Mouse (Mus musculus) CH12.LX (cell line): ENCODE data around the gene Fcf1. TPM values are rescaled to one million over a fixed set of nuclear protein-coding genes. Genes with fewer than 3 reads are reported as not detected.

Source experiments
- DNase-seq: peaks from one replicate; pipeline ENCODE4 v3.0.0-alpha.2; 2013; ENCODE audit errors: extremely low read depth
- H3K27ac ChIP-seq: 2 replicates; pipeline ENCODE4 v1.5.1; 2012; ENCODE audit warnings: low read depth, mild to moderate bottlenecking, control low read depth, moderate library complexity; ENCODE audit not compliant: insufficient read depth
- H3K27me3 ChIP-seq: replicated peaks from 2 replicates; pipeline ENCODE3; 2012; ENCODE audit warnings: inconsistent platforms
- H3K36me3 ChIP-seq, 2 experiments: replicated peaks in 1 of 2; 2 replicates each; pipeline versions ENCODE3 to v1.6.1; 2012; ENCODE audit warnings: inconsistent platforms in 1 of 2, low read length in 1 of 2, mild to moderate bottlenecking in 1 of 2, mixed read lengths in 1 of 2, moderate library complexity in 1 of 2; ENCODE audit not compliant: control insufficient read depth in 1 of 2, insufficient read depth in 1 of 2
- H3K4me1 ChIP-seq, 2 experiments: 2 replicates each; pipeline ENCODE4 v1.6.1; 2012; ENCODE audit warnings: inconsistent platforms in 1 of 2, moderate library complexity in 1 of 2; ENCODE audit not compliant: insufficient read depth in 2 of 2, control insufficient read depth in 1 of 2
- H3K4me2 ChIP-seq: 2 replicates; pipeline ENCODE4 v1.6.1; 2012; ENCODE audit warnings: low read depth, mild to moderate bottlenecking, control low read depth; ENCODE audit not compliant: poor library complexity, insufficient read depth, severe bottlenecking
- H3K4me3 ChIP-seq, 3 experiments: fragments of 150-350 bp in 1 of 3; sonication (generic) in 1 of 3; replicated peaks in 1 of 3; 2 replicates each; pipeline versions ENCODE3 to v1.5.1; 2011 to 2012; ENCODE audit warnings: low read depth in 2 of 3, low read length in 2 of 3, mild to moderate bottlenecking in 2 of 3, moderate library complexity in 2 of 3, control low read depth in 1 of 3, improper control_type of control experiment in 1 of 3, inconsistent platforms in 1 of 3, mixed read lengths in 1 of 3; ENCODE audit not compliant: poor library complexity in 1 of 3
- H3K79me2 ChIP-seq: replicated peaks from 2 replicates; pipeline ENCODE4 v1.6.1; 2012; ENCODE audit warnings: mild to moderate bottlenecking, moderate library complexity; ENCODE audit not compliant: control insufficient read depth, poor library complexity, insufficient read depth, severe bottlenecking; ENCODE audit errors: extremely low read depth
- H3K9ac ChIP-seq: 2 replicates; pipeline ENCODE4 v1.6.1; 2012; ENCODE audit warnings: low read depth, mild to moderate bottlenecking, control low read depth, moderate library complexity; ENCODE audit not compliant: insufficient read depth
- H3K9me3 ChIP-seq: replicated peaks from 2 replicates; pipeline ENCODE3; 2012; ENCODE audit warnings: low read length, inconsistent platforms, mixed read lengths
- CHD1 ChIP-seq: IDR thresholded peaks from 2 replicates; pipeline ENCODE4 v1.6.1; 2012; ENCODE audit warnings: low read depth, low read length, improper control_type of control experiment, inconsistent platforms
- CHD2 ChIP-seq: IDR thresholded peaks from 2 replicates; pipeline ENCODE4 v1.6.1; 2011; ENCODE audit warnings: low read length, improper control_type of control experiment
- ELF1 ChIP-seq: IDR thresholded peaks from 2 replicates; pipeline ENCODE4 v1.6.1; 2014; ENCODE audit warnings: low read depth, mild to moderate bottlenecking, inconsistent platforms, low read length, improper control_type of control experiment
- EP300 ChIP-seq: IDR thresholded peaks from 2 replicates; pipeline ENCODE4 v1.6.1; 2011; ENCODE audit warnings: low read length, improper control_type of control experiment
- ETS1 ChIP-seq: conservative IDR thresholded peaks from 2 replicates; pipeline ENCODE4 v1.6.1; 2012; ENCODE audit warnings: low read depth, mild to moderate bottlenecking, inconsistent platforms, low read length, improper control_type of control experiment, moderate library complexity
- GABPA ChIP-seq: IDR thresholded peaks from 2 replicates; pipeline ENCODE4 v1.6.1; 2012; ENCODE audit warnings: low read depth, low read length, improper control_type of control experiment, inconsistent platforms; ENCODE audit not compliant: insufficient replicate concordance
- HCFC1 ChIP-seq: IDR thresholded peaks from 2 replicates; pipeline ENCODE4 v1.6.1; 2012; ENCODE audit warnings: low read depth, mild to moderate bottlenecking, inconsistent platforms, low read length, improper control_type of control experiment
- IRF4 ChIP-seq: IDR thresholded peaks from 2 replicates; pipeline ENCODE4 v1.6.1; 2014; ENCODE audit warnings: low read depth, mild to moderate bottlenecking, inconsistent platforms, low read length, improper control_type of control experiment
- JUN ChIP-seq: IDR thresholded peaks from 2 replicates; pipeline ENCODE4 v1.6.1; 2011; ENCODE audit warnings: low read depth, mild to moderate bottlenecking, low read length, improper control_type of control experiment, moderate library complexity; ENCODE audit not compliant: insufficient read depth
- KAT2A ChIP-seq: IDR thresholded peaks from 2 replicates; pipeline ENCODE4 v1.6.1; 2012; ENCODE audit warnings: low read length, improper control_type of control experiment, inconsistent platforms; ENCODE audit not compliant: insufficient replicate concordance
- MAFK ChIP-seq: IDR thresholded peaks from 2 replicates; pipeline ENCODE4 v1.6.1; 2011; ENCODE audit warnings: low read length, improper control_type of control experiment; ENCODE audit not compliant: insufficient replicate concordance
- MAX ChIP-seq: IDR thresholded peaks from 2 replicates; pipeline ENCODE4 v1.6.1; 2011; ENCODE audit warnings: low read length, improper control_type of control experiment
- MAZ ChIP-seq: IDR thresholded peaks from 2 replicates; pipeline ENCODE4 v1.6.1; 2012; ENCODE audit warnings: low read depth, mild to moderate bottlenecking, inconsistent platforms, low read length, improper control_type of control experiment, moderate library complexity
- MEF2A ChIP-seq: IDR thresholded peaks from 2 replicates; pipeline ENCODE4 v1.6.1; 2014; ENCODE audit warnings: low read depth, mild to moderate bottlenecking, inconsistent platforms, low read length, improper control_type of control experiment, borderline replicate concordance
- MXI1 ChIP-seq: IDR thresholded peaks from 2 replicates; pipeline ENCODE4 v1.6.1; 2011; ENCODE audit warnings: mild to moderate bottlenecking, low read depth, low read length, improper control_type of control experiment
- MYC ChIP-seq: IDR thresholded peaks from 2 replicates; pipeline ENCODE4 v1.6.1; 2011; ENCODE audit warnings: low read depth, mild to moderate bottlenecking, improper control_type of control experiment, low read length
- NELFE ChIP-seq: IDR thresholded peaks from 2 replicates; pipeline ENCODE4 v1.6.1; 2011; ENCODE audit warnings: low read depth, low read length, improper control_type of control experiment
- NRF1 ChIP-seq: IDR thresholded peaks from 2 replicates; pipeline ENCODE4 v1.6.1; 2014; ENCODE audit warnings: low read depth, mild to moderate bottlenecking, inconsistent platforms, low read length, improper control_type of control experiment, moderate library complexity
- PAX5 ChIP-seq: IDR thresholded peaks from 2 replicates; pipeline ENCODE4 v1.6.1; 2012; ENCODE audit warnings: low read length, inconsistent platforms, mixed read lengths
- POLR2A ChIP-seq: IDR thresholded peaks from 2 replicates; pipeline ENCODE4 v1.6.1; 2011; ENCODE audit warnings: low read depth, mild to moderate bottlenecking, improper control_type of control experiment, low read length
- RAD21 ChIP-seq: IDR thresholded peaks from 2 replicates; pipeline ENCODE4 v1.6.1; 2011; ENCODE audit warnings: low read depth, mild to moderate bottlenecking, low read length, improper control_type of control experiment, moderate library complexity
- RCOR1 ChIP-seq: conservative IDR thresholded peaks from 2 replicates; pipeline ENCODE4 v1.6.1; 2012; ENCODE audit warnings: low read depth, mild to moderate bottlenecking, inconsistent platforms, low read length, improper control_type of control experiment
- SIN3A ChIP-seq: IDR thresholded peaks from 2 replicates; pipeline ENCODE4 v1.6.1; 2012; ENCODE audit warnings: low read length, improper control_type of control experiment, inconsistent platforms
- TBP ChIP-seq: conservative IDR thresholded peaks from 2 replicates; pipeline ENCODE4 v1.6.1; 2011; ENCODE audit warnings: low read depth, low read length, improper control_type of control experiment
- UBTF ChIP-seq: IDR thresholded peaks from 2 replicates; pipeline ENCODE4 v1.6.1; 2012; ENCODE audit warnings: low read depth, mild to moderate bottlenecking, inconsistent platforms, low read length, improper control_type of control experiment, moderate library complexity
- USF2 ChIP-seq: conservative IDR thresholded peaks from 2 replicates; pipeline ENCODE4 v1.6.1; 2011; ENCODE audit warnings: low read depth, low read length, improper control_type of control experiment
- ZC3H11A ChIP-seq: IDR thresholded peaks from 2 replicates; pipeline ENCODE4 v1.6.1; 2012; ENCODE audit warnings: low read depth, mild to moderate bottlenecking, inconsistent platforms, low read length, improper control_type of control experiment
- ZKSCAN1 ChIP-seq: IDR thresholded peaks from 2 replicates; pipeline ENCODE4 v1.6.1; 2012; ENCODE audit warnings: low read depth, inconsistent platforms, low read length, improper control_type of control experiment, borderline replicate concordance
- ZMIZ1 ChIP-seq: IDR thresholded peaks from 2 replicates; pipeline ENCODE4 v1.6.1; 2012; ENCODE audit warnings: low read depth, mild to moderate bottlenecking, inconsistent platforms, low read length, improper control_type of control experiment
- ZNF384 ChIP-seq: IDR thresholded peaks from 2 replicates; pipeline ENCODE4 v1.6.1; 2012; ENCODE audit warnings: low read depth, low read length, improper control_type of control experiment, inconsistent platforms
- dilution Hi-C: fragments of 300-500 bp; cut with MboI; formaldehyde crosslinking; loops from 2 replicates; pipeline ENCODE4 v1.14.3; 2020; ENCODE audit warnings: low sequenced_read_pairs; ENCODE audit not compliant: extremely low pct_unique_long_range_greater_than_20kb, extremely low pct_ligation_motif_present
- in situ Hi-C: fragments of 300-500 bp; cut with MboI; formaldehyde crosslinking; loops from 3 replicates; pipeline ENCODE4 v1.14.3; 2019; ENCODE audit warnings: low sequenced_read_pairs, low pct_ligation_motif_present, low pct_unique_long_range_greater_than_20kb, mixed read lengths
- polyA plus RNA-seq: library from polyadenylated mRNA; unstranded; fragments of >175 nt; gene quantifications from 2 replicates; pipeline ENCODE4 v1.2.1, GENCODE M21; 2012; ENCODE audit warnings: low read depth; ENCODE audit not compliant: insufficient read length
- total RNA-seq, 2 experiments: library from RNA; depleted of rRNA; stranded (reverse); fragments of 300-350 nt in 1 of 2; fragments of >200 nt in 1 of 2; gene quantifications; 2 replicates each; pipeline ENCODE4 v1.2.3; 2012 to 2014

Gene Fcf1
- total and polyA plus RNA-seq, 3 experiments = 152 to 273 (median 265) TPM

- Histone ChIP-seq H3K27ac (no peak overlapping the region), H3K4me3 (peak overlapping the region in 1 of 3 experiments; percentile 72), H3K9ac (peak overlapping the region; percentile 79), H3K27me3 (no peaks in the 10 kb centered on the region), H3K79me2 (peaks cover 36% of the 10 kb centered on the region), H3K4me1 (peaks cover 0 to 10% of the 10 kb centered on the region in 2 experiments; a peak in 2 of 4 replicates), H3K4me2 (peak overlapping the region; percentile 82), H3K36me3 (peaks cover 0 to 4% of the 10 kb centered on the region in 2 experiments), H3K9me3 (peaks cover 3% of the 10 kb centered on the region)
- in situ Hi-C loops (loop anchor here (25.0 kb wide), 1 partner anchor 183 kb away; no protein-coding TSS in a partner anchor), dilution Hi-C loops (no loop called here)
- no peak for DNase-seq
- no peak for TF ChIP-seq ZMIZ1
- TF ChIP-seq ELF1 = no peak
- TF ChIP-seq ETS1 = no peak
- peak; percentile 55 for TF ChIP-seq ZNF384
- TF ChIP-seq HCFC1 = no peak
- TF ChIP-seq NRF1 = no peak
Measured at GRCm38 (mm10) chr12:84995112-84995761, 24.5 kb downstream of the Fcf1 start.

- dilution Hi-C loops = no loop called here
- Histone ChIP-seq H3K4me3 (peak within 1 kb of the TSS; percentile 72 to 92 (median 91)), H3K79me2 (peaks cover 41% of the 10 kb centered on the region), H3K9me3 (peaks cover 3% of the 10 kb centered on the region), H3K36me3 (peaks cover 0 to 8% of the 10 kb centered on the region in 2 experiments), H3K4me2 (peak within 1 kb of the TSS; percentile 84), H3K27ac (no peak within 1 kb of the TSS), H3K27me3 (no peaks in the 10 kb centered on the region), H3K4me1 (peaks cover 0 to 13% of the 10 kb centered on the region in 2 experiments; a peak in 2 of 4 replicates), H3K9ac (peak within 1 kb of the TSS; percentile 87)
- DNase-seq = peak; percentile 99
- in situ Hi-C loops = loop anchor here (25.0 kb wide), 1 partner anchor 184 kb away; no protein-coding TSS in a partner anchor
- TF ChIP-seq POLR2A (peak; percentile 94), MAFK (no peak), RCOR1 (no peak), NELFE (peak; percentile 92), JUN (no peak), MYC (no peak), ZMIZ1 (peak; percentile 78; the same call in 1 of the 2 replicates), HCFC1 (peak; percentile 88), IRF4 (peak; percentile 65; the same call in 1 of the 2 replicates), GABPA (peak; percentile 80), MAZ (peak; percentile 91), CHD2 (peak; percentile 50; the same call in 1 of the 2 replicates), MXI1 (peak; percentile 36; the same call in 1 of the 2 replicates), ZC3H11A (no peak), MEF2A (no peak; the same call in none of the 2 replicates), USF2 (no peak), EP300 (no peak), SIN3A (peak; percentile 22; the same call in 1 of the 2 replicates), TBP (peak; percentile 77; the same call in 1 of the 2 replicates), ETS1 (no peak), RAD21 (no peak), CHD1 (no peak), UBTF (no peak), NRF1 (peak; percentile 95), PAX5 (no peak), ZKSCAN1 (no peak), MAX (no peak; the same call in 1 of the 2 replicates), KAT2A (peak; percentile 56; the same call in 1 of the 2 replicates)
Measured at GRCm38 (mm10) chr12:84996083-84996496, 25.4 kb downstream of the Fcf1 start, which contains the start of gene Ylpm1. Gene Ylpm1 (plus strand): TSS chr12:84996321.
